Mouse (Mus musculus) kidney, embryonic 15.5 days (tissue): ENCODE data around the gene Pola2. TPM values are rescaled to one million over a fixed set of nuclear protein-coding genes. Genes with fewer than 3 reads are reported as not detected.

Source experiments
- ATAC-seq: fragments of 200-750 bp; cut with Nextera tagmentation; replicated peaks from 2 replicates; pipeline ENCODE4 v1.8.0; 2017; ENCODE audit warnings: moderate TSS enrichment; ENCODE audit not compliant: low FRiP score
- H3K27ac ChIP-seq: fragments of 300-500 bp; sonication (generic); 2 replicates; pipeline ENCODE4 v1.5.1; 2015; ENCODE audit warnings: mild to moderate bottlenecking, inconsistent platforms
- H3K27me3 ChIP-seq: fragments of 300-500 bp; sonication (generic); 2 replicates; pipeline ENCODE4 v1.6.1; 2015; ENCODE audit warnings: inconsistent platforms
- H3K36me3 ChIP-seq: fragments of 300-500 bp; sonication (generic); 2 replicates; pipeline ENCODE4 v1.6.1; 2015; ENCODE audit warnings: inconsistent platforms
- H3K4me1 ChIP-seq: fragments of 300-500 bp; sonication (generic); 2 replicates; pipeline ENCODE4 v1.6.1; 2015; ENCODE audit warnings: inconsistent platforms
- H3K4me2 ChIP-seq: fragments of 300-500 bp; sonication (generic); 2 replicates; pipeline ENCODE4 v1.6.1; 2015; ENCODE audit warnings: moderate library complexity, mild to moderate bottlenecking, inconsistent platforms
- H3K4me3 ChIP-seq: fragments of 300-500 bp; sonication (generic); replicated peaks from 2 replicates; pipeline ENCODE4 v1.5.1; 2015; ENCODE audit warnings: mild to moderate bottlenecking, inconsistent platforms
- H3K9ac ChIP-seq: fragments of 300-500 bp; sonication (generic); 2 replicates; pipeline ENCODE4 v1.6.1; 2015; ENCODE audit warnings: mild to moderate bottlenecking, inconsistent platforms
- H3K9me3 ChIP-seq: fragments of 300-500 bp; sonication (generic); replicated peaks from 2 replicates; pipeline ENCODE4 v1.6.1; 2016; ENCODE audit warnings: inconsistent platforms
- WGBS: fragments of 180-500 bp; shearing (Covaris S2); methylation state at CpG from one replicate; pipeline ENCODE4 v1.1.7; 2015; ENCODE audit warnings: mixed read lengths; 5-methylcytosine and 5-hydroxymethylcytosine counted together
- polyA plus RNA-seq: library from polyadenylated mRNA; unstranded; fragments of >200 nt; fragmentation: Nextera tagmentation; extraction: Ambion mirVana; gene quantifications from 2 replicates; pipeline ENCODE4 v1.2.1, GENCODE M21; 2015

Gene Pola2
- polyA plus RNA-seq, 1 experiment from 2014 or later = 83.2 TPM

- H3K4me3 ChIP-seq = peak overlapping the region; percentile 62
- H3K27ac ChIP-seq = peak overlapping the region; percentile 72
- H3K4me1 ChIP-seq = peaks cover 34% of the 10 kb centered on the region
- H3K9me3 ChIP-seq = no peaks in the 10 kb centered on the region
- H3K9ac ChIP-seq = peak overlapping the region; percentile 64; the same call in 1 of the 2 replicates
- H3K36me3 ChIP-seq = peaks cover 14% of the 10 kb centered on the region
- no peak for ATAC-seq
- no peaks in the 10 kb centered on the region for H3K27me3 ChIP-seq
- H3K4me2 ChIP-seq = peak overlapping the region; percentile 78
- 84% methylated on average over 2 of the region's 2 CpGs for WGBS
Measured at GRCm38 (mm10) chr19:5964804-5965203, 802 bp upstream of the Pola2 start.

GRCm38 (mm10) chr19:5962651-5963050 is 1.4 kb downstream of the Pola2 start:
- no peak for ATAC-seq
- Histone ChIP-seq H3K4me1 (peaks cover 34% of the 10 kb centered on the region), H3K27me3 (no peaks in the 10 kb centered on the region), H3K9ac (peak overlapping the region; percentile 64), H3K9me3 (no peaks in the 10 kb centered on the region), H3K36me3 (peaks cover 35% of the 10 kb centered on the region), H3K4me3 (peak overlapping the region; percentile 62), H3K27ac (no peak overlapping the region), H3K4me2 (peak overlapping the region; percentile 78)
- 18% methylated on average over 1 of the region's 1 CpGs for WGBS

GRCm38 (mm10) chr19:5957371-5957770 is 6.6 kb downstream of the Pola2 start:
- H3K4me1 ChIP-seq = peaks cover 59% of the 10 kb centered on the region
- H3K27me3 ChIP-seq = no peaks in the 10 kb centered on the region
- 86% methylated on average over 5 of the region's 5 CpGs for WGBS
- no peak overlapping the region for H3K4me3 ChIP-seq
- H3K4me2 ChIP-seq = no peak overlapping the region
- H3K27ac ChIP-seq = 0 out of 2 replicates have a peak overlapping the region, but pooled peaks have one; percentile 29
- no peak overlapping the region for H3K9ac ChIP-seq
- no peak for ATAC-seq
- H3K9me3 ChIP-seq = no peaks in the 10 kb centered on the region
- peaks cover 58% of the 10 kb centered on the region for H3K36me3 ChIP-seq

- Histone ChIP-seq H3K4me1 (peaks cover 61% of the 10 kb centered on the region), H3K9me3 (no peaks in the 10 kb centered on the region), H3K27ac (peak overlapping the region; percentile 87), H3K36me3 (peaks cover 61% of the 10 kb centered on the region), H3K27me3 (no peaks in the 10 kb centered on the region), H3K4me3 (peak overlapping the region; percentile 22; the same call in 1 of the 2 replicates), H3K4me2 (peak overlapping the region; percentile 48; the same call in 1 of the 2 replicates), H3K9ac (no peak overlapping the region)
- WGBS = 13% methylated on average over 3 of the region's 3 CpGs
- peak; percentile 34; the same call in 1 of the 2 replicates for ATAC-seq
Measured at GRCm38 (mm10) chr19:5956685-5957084, 7.3 kb downstream of the Pola2 start.

GRCm38 (mm10) chr19:5955704-5956670 is 8.0 kb downstream of the Pola2 start:
- no peaks in the 10 kb centered on the region for H3K27me3 ChIP-seq
- no peak overlapping the region for H3K9ac ChIP-seq
- H3K9me3 ChIP-seq = no peaks in the 10 kb centered on the region
- peak; percentile 57 for ATAC-seq
- peaks cover 65% of the 10 kb centered on the region for H3K36me3 ChIP-seq
- H3K27ac ChIP-seq = peak overlapping the region; percentile 87
- peaks cover 57% of the 10 kb centered on the region for H3K4me1 ChIP-seq
- 51% methylated on average over 28 of the region's 28 CpGs for WGBS
- peak overlapping the region; percentile 48 for H3K4me2 ChIP-seq
- peak overlapping the region; percentile 22 for H3K4me3 ChIP-seq

GRCm38 (mm10) chr19:5954936-5955335 is 9.1 kb downstream of the Pola2 start:
- Histone ChIP-seq H3K27me3 (no peaks in the 10 kb centered on the region), H3K4me3 (no peak overlapping the region), H3K36me3 (peaks cover 66% of the 10 kb centered on the region), H3K27ac (peak overlapping the region; percentile 87), H3K9me3 (no peaks in the 10 kb centered on the region), H3K4me1 (peaks cover 58% of the 10 kb centered on the region), H3K4me2 (0 out of 2 replicates have a peak overlapping the region, but pooled peaks have one; percentile 48), H3K9ac (no peak overlapping the region)
- WGBS = 65% methylated on average over 10 of the region's 10 CpGs
- no peak for ATAC-seq

GRCm38 (mm10) chr19:5954031-5954710 is 9.8 kb downstream of the Pola2 start:
- Histone ChIP-seq H3K4me1 (peaks cover 58% of the 10 kb centered on the region), H3K9ac (no peak overlapping the region), H3K36me3 (peaks cover 66% of the 10 kb centered on the region), H3K9me3 (no peaks in the 10 kb centered on the region), H3K4me3 (no peak overlapping the region), H3K27ac (peak overlapping the region; percentile 87), H3K4me2 (peak overlapping the region; percentile 21; the same call in 1 of the 2 replicates), H3K27me3 (no peaks in the 10 kb centered on the region)
- 0 out of 2 replicates have a peak, but pooled peaks have one; percentile 5 for ATAC-seq
- WGBS = 37% methylated on average over 22 of the region's 22 CpGs

- no peaks in the 10 kb centered on the region for H3K27me3 ChIP-seq
- peaks cover 58% of the 10 kb centered on the region for H3K4me1 ChIP-seq
- no peaks in the 10 kb centered on the region for H3K9me3 ChIP-seq
- H3K4me2 ChIP-seq = no peak overlapping the region
- no peak overlapping the region for H3K4me3 ChIP-seq
- H3K9ac ChIP-seq = no peak overlapping the region
- WGBS = 90% methylated on average over 19 of the region's 19 CpGs
- peaks cover 66% of the 10 kb centered on the region for H3K36me3 ChIP-seq
- no peak for ATAC-seq
- H3K27ac ChIP-seq = peak overlapping the region; percentile 87
Measured at GRCm38 (mm10) chr19:5953201-5953770, 10.7 kb downstream of the Pola2 start.

- Histone ChIP-seq H3K4me1 (peaks cover 58% of the 10 kb centered on the region), H3K4me2 (peak overlapping the region; percentile 30; the same call in 1 of the 2 replicates), H3K27ac (peak overlapping the region; percentile 87), H3K9ac (no peak overlapping the region), H3K4me3 (no peak overlapping the region), H3K27me3 (no peaks in the 10 kb centered on the region), H3K36me3 (peaks cover 68% of the 10 kb centered on the region), H3K9me3 (no peaks in the 10 kb centered on the region)
- 59% methylated on average over 13 of the region's 13 CpGs for WGBS
- peak; percentile 49; the same call in 1 of the 2 replicates for ATAC-seq
Measured at GRCm38 (mm10) chr19:5952071-5952691, 11.8 kb downstream of the Pola2 start.

- Histone ChIP-seq H3K4me1 (peaks cover 56% of the 10 kb centered on the region), H3K4me2 (peak overlapping the region; percentile 30; the same call in 1 of the 2 replicates), H3K27ac (peak overlapping the region; percentile 87), H3K36me3 (peaks cover 70% of the 10 kb centered on the region), H3K4me3 (no peak overlapping the region), H3K9me3 (no peaks in the 10 kb centered on the region), H3K27me3 (no peaks in the 10 kb centered on the region), H3K9ac (no peak overlapping the region)
- 87% methylated on average over 16 of the region's 16 CpGs for WGBS
- ATAC-seq = no peak
Measured at GRCm38 (mm10) chr19:5951631-5952030, 12.4 kb downstream of the Pola2 start.

- Histone ChIP-seq H3K4me2 (no peak overlapping the region), H3K27me3 (no peaks in the 10 kb centered on the region), H3K9ac (no peak overlapping the region), H3K9me3 (no peaks in the 10 kb centered on the region), H3K36me3 (peaks cover 84% of the 10 kb centered on the region), H3K4me1 (peaks cover 57% of the 10 kb centered on the region), H3K4me3 (no peak overlapping the region), H3K27ac (no peak overlapping the region)
- ATAC-seq = no peak
- WGBS = 92% methylated on average over 11 of the region's 11 CpGs
Measured at GRCm38 (mm10) chr19:5950218-5950617, 13.8 kb downstream of the Pola2 start.
